Mouse (Mus musculus) kidney, embryonic 14.5 days (tissue): ENCODE measurements around the gene Rasd1. TPM values are rescaled to one million over a fixed set of nuclear protein-coding genes. Genes with fewer than 3 reads are reported as not detected.
A peak's percentile ranks its signal among the peaks of the same experiment; 100 is the strongest.

Experiments used
- ATAC-seq: fragments of 200-750 bp; cut with Nextera tagmentation; 2 replicates; pipeline ENCODE4 v1.8.0; 2017; ENCODE audit warnings: moderate number of reproducible peaks, mild to moderate bottlenecking, moderate TSS enrichment, moderate library complexity; ENCODE audit not compliant: low FRiP score, low TSS enrichment
- H3K27ac ChIP-seq: fragments of 300-500 bp; sonication (generic); 2 replicates; pipeline ENCODE4 v1.5.1; 2014; ENCODE audit warnings: low read depth, mild to moderate bottlenecking, low read length, moderate library complexity, mixed read lengths
- H3K27me3 ChIP-seq: fragments of 300-500 bp; sonication (generic); 2 replicates; pipeline ENCODE4 v1.6.1; 2014; ENCODE audit warnings: mild to moderate bottlenecking, low read length; ENCODE audit not compliant: control insufficient read depth, insufficient read depth
- H3K36me3 ChIP-seq: fragments of 300-500 bp; sonication (generic); 2 replicates; pipeline ENCODE4 v1.6.1; 2014; ENCODE audit warnings: low read length, mixed read lengths; ENCODE audit not compliant: control insufficient read depth, insufficient read depth
- H3K4me1 ChIP-seq: fragments of 300-500 bp; sonication (generic); 2 replicates; pipeline ENCODE4 v1.6.1; 2014; ENCODE audit warnings: low read length, mixed read lengths; ENCODE audit not compliant: control insufficient read depth, insufficient read depth
- H3K4me2 ChIP-seq: fragments of 300-500 bp; sonication (generic); replicated peaks from 2 replicates; pipeline ENCODE4 v1.6.1; 2014; ENCODE audit warnings: low read depth, mild to moderate bottlenecking, low read length
- H3K4me3 ChIP-seq: fragments of 300-500 bp; sonication (generic); 2 replicates; pipeline ENCODE4 v1.5.1; 2014; ENCODE audit warnings: mild to moderate bottlenecking, low read length
- H3K9ac ChIP-seq: fragments of 300-500 bp; sonication (generic); 2 replicates; pipeline ENCODE4 v1.6.1; 2014; ENCODE audit warnings: low read depth, mild to moderate bottlenecking, low read length, moderate library complexity
- H3K9me3 ChIP-seq: fragments of 300-500 bp; sonication (generic); 2 replicates; pipeline ENCODE4 v1.6.1; 2016; ENCODE audit warnings: low read length; ENCODE audit not compliant: control insufficient read depth
- WGBS: fragments of 180-500 bp; shearing (Covaris S2); extraction: QIAGEN DNeasy Blood & Tissue Kit; methylation state at CpG from one replicate; pipeline ENCODE4 v1.1.7; 2014; 5-methylcytosine and 5-hydroxymethylcytosine counted together
- polyA plus RNA-seq: library from polyadenylated mRNA; unstranded; fragments of >200 nt; fragmentation: Nextera tagmentation; extraction: Ambion mirVana; gene quantifications from 2 replicates; pipeline ENCODE4 v1.2.1, GENCODE M21; 2014

Rasd1 gene
- polyA plus RNA-seq, 1 experiment from 2014 or later: 3.0 TPM

DNA sequence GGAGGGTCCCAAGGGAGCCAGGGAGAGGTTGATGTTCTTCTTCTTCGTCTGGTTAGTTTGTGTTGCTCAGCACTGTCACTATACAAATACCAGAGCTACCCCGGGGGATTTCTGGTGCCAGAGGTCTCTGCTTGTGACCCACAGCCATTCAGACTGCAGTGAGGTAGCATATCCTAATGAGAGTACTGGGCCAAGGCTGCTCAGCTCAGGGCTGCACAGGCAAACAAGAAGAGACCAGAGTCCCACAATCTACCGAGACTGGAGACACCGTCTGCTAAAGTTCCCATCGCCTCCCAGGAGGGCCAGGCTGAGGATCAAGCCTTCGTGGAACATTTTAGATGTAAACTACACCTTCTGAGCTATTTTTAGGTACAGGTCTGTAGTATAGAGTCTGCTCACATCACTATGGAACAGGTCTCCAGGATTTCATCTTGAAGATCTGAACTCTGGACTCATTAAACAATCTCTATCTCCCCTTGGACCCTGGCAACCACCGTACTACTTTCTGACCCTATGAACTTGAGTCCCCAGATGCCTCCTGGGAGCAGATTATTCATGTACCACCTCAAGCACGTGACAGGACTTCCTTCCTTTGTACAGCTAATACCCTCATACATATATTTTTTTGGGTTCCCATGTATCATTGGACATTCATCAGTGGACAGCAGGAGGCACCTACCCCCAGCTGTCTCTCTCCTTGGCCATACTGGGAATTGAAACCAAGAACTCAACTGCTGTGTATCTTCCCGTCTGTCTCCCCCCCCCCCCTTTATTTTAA lies 32.0 kb downstream of the Rasd1 start:
- no peaks in the 10 kb centered on the region for H3K4me1 ChIP-seq
- H3K9me3 ChIP-seq: no peaks in the 10 kb centered on the region
- no peak overlapping the region for H3K4me2 ChIP-seq
- WGBS: 61% methylated on average over 9 of the region's 9 CpGs
- H3K27ac ChIP-seq: no peak overlapping the region
- H3K27me3 ChIP-seq: no peaks in the 10 kb centered on the region; the same call in 1 of the 2 replicates
- H3K4me3 ChIP-seq: no peak overlapping the region
- no peaks in the 10 kb centered on the region for H3K36me3 ChIP-seq
- no peak for ATAC-seq
- H3K9ac ChIP-seq: no peak overlapping the region

DNA sequence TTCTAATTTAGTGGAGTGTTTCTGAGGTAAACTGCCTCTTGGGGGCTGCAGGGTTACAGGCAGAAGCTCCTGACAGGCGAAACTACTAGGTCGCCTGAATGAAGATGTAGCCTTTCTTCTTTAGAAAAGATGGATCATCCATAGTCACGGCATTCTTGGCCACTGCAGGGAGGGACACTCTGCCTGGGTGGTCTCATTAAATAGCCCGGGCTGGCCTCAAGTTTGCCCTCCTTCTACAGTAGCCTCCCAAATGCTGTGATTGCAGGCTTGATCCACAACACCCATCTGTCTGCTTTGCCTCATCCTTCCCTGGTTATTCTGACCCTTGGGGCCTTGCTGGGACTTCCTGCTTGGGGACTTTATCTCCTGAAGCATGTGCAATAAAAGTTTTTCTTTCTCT lies 34.7 kb downstream of the Rasd1 start:
- Histone ChIP-seq H3K4me1 (no peaks in the 10 kb centered on the region), H3K9ac (no peak overlapping the region), H3K9me3 (no peaks in the 10 kb centered on the region), H3K4me3 (no peak overlapping the region), H3K27me3 (no peaks in the 10 kb centered on the region; the same call in 1 of the 2 replicates), H3K36me3 (no peaks in the 10 kb centered on the region), H3K27ac (no peak overlapping the region), H3K4me2 (no peak overlapping the region)
- no peak for ATAC-seq
- WGBS: 56% methylated on average over 4 of the region's 4 CpGs

DNA sequence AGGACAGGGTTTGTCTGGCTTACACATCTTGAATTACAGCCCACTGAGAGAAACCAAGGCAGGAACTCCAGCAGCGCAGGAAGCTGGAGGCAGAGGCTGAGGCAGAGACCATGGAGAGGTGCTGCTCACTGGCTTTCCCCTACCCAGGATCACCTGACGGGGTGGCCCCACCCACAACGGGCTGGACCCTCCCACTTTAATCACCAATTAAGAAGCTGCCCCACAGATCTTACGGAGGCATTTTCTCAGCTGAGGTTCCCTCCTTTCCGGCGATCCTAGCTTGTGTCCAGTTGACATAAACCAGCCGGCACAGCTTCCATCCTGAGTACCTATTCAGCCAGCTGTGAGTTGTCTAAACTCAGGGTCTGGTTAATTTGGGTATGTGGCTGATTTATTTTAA lies 43.5 kb downstream of the Rasd1 start:
- H3K4me1 ChIP-seq: peaks cover 4% of the 10 kb centered on the region
- peak; percentile 96 for ATAC-seq
- no peaks in the 10 kb centered on the region for H3K27me3 ChIP-seq
- no peak overlapping the region for H3K9ac ChIP-seq
- H3K36me3 ChIP-seq: no peaks in the 10 kb centered on the region
- 4% methylated on average over 7 of the region's 7 CpGs for WGBS
- H3K4me3 ChIP-seq: peak overlapping the region; percentile 4; the same call in 1 of the 2 replicates
- H3K27ac ChIP-seq: peak overlapping the region; percentile 10; the same call in 1 of the 2 replicates
- peak overlapping the region; percentile 26 for H3K4me2 ChIP-seq
- H3K9me3 ChIP-seq: no peaks in the 10 kb centered on the region

DNA sequence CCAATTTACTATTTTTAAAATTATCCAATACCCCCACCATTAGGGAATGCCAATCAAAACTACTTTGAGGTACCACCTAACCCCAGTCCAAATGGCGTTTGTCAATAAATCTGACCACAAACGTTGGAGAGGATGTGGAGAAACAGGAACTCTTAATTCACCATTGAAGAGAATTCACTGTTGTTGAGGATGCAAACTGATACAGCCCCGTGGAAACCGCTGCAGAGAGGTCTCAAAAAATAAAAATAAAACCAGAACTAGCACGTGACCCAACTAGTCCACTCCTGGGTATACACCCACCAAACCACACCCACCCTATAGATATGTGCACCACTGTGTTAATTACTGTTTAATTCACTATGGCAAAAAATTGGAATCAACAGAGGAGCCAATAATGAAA lies 44.4 kb downstream of the Rasd1 start:
- Histone ChIP-seq H3K36me3 (no peaks in the 10 kb centered on the region), H3K9ac (no peak overlapping the region), H3K4me1 (peaks cover 4% of the 10 kb centered on the region), H3K4me2 (no peak overlapping the region), H3K27ac (no peak overlapping the region), H3K9me3 (no peaks in the 10 kb centered on the region), H3K4me3 (no peak overlapping the region), H3K27me3 (no peaks in the 10 kb centered on the region)
- ATAC-seq: no peak
- 53% methylated on average over 5 of the region's 5 CpGs for WGBS

DNA sequence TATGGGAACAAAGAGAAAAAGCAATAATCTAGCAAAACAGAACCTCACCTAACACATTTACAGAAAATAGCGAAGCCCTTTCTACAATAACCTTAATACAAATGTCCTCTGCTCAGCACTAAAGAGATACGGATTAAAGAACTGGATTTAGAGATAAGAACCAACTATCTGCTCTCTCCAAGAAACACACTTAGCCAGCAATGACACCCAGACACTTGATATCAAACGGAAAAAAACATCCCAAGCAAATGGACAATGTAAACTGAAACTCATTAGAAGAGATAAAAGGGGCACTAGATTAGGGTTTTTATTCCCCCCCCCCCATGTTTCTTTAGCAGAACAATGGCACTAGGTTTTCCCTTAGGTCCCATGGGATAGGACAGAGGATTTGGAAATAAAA lies 45.3 kb downstream of the Rasd1 start:
- Histone ChIP-seq H3K27ac (no peak overlapping the region), H3K9ac (no peak overlapping the region)
- ATAC-seq: no peak

DNA sequence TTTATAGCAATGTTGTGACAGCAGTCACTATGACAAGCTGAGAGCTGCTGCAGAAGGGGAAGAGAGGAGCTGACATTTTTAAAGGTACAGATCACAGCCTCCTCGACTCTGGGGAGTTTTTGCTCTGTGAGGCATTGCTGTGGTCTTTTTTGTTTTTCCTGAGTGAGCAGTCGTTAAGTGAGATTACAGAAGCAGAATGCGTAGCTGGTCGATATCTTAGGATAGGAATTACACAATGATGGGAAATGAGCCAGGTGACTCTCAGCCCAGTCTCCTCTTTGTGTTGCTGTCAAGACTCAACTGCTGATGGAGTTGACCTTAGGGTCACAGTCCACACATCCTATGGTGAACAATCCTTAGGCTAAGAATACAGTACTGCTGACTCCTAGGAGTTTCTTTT lies 46.7 kb downstream of the Rasd1 start:
- H3K27me3 ChIP-seq: no peaks in the 10 kb centered on the region
- no peak overlapping the region for H3K4me3 ChIP-seq
- no peaks in the 10 kb centered on the region for H3K36me3 ChIP-seq
- no peak for ATAC-seq
- H3K4me1 ChIP-seq: peaks cover 4% of the 10 kb centered on the region
- H3K4me2 ChIP-seq: no peak overlapping the region
- H3K9me3 ChIP-seq: no peaks in the 10 kb centered on the region
- WGBS: 44% methylated on average over 4 of the region's 4 CpGs
- H3K9ac ChIP-seq: no peak overlapping the region
- H3K27ac ChIP-seq: no peak overlapping the region

More for the DNA sequence above, 45.3 kb downstream of the Rasd1 start:
- H3K27me3 ChIP-seq: no peaks in the 10 kb centered on the region
- no peaks in the 10 kb centered on the region for H3K36me3 ChIP-seq
- H3K4me1 ChIP-seq: peaks cover 4% of the 10 kb centered on the region
- H3K4me2 ChIP-seq: no peak overlapping the region
- no peaks in the 10 kb centered on the region for H3K9me3 ChIP-seq
- 80% methylated on average over 3 of the region's 3 CpGs for WGBS
- no peak overlapping the region for H3K4me3 ChIP-seq

DNA sequence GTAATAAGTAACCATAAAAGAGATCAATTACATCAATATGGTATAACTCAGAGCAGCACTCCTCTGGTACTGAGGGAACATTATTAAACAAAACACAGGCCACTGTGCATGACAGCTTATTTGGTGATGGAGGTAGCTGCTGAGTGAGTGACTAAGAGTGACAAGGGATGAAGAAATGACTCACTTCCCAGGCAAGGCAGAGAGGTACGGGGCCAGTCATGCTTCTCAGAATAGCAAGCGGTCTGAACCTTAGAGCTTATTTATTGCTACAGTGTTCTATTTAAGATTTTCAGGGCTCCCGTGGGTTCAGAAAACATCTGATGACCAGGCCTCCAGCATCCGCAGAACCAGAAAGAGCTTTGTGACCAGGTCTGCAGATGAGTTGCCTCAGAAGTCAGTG lies 51.0 kb downstream of the Rasd1 start:
- 72% methylated on average over 4 of the region's 4 CpGs for WGBS

More for the DNA sequence above, 51.0 kb downstream of the Rasd1 start:
- H3K4me3 ChIP-seq: no peak overlapping the region
- H3K4me1 ChIP-seq: no peaks in the 10 kb centered on the region
- no peaks in the 10 kb centered on the region for H3K36me3 ChIP-seq
- H3K9me3 ChIP-seq: no peaks in the 10 kb centered on the region
- no peak for ATAC-seq
- no peak overlapping the region for H3K9ac ChIP-seq
- H3K27ac ChIP-seq: no peak overlapping the region
- H3K4me2 ChIP-seq: no peak overlapping the region
- no peaks in the 10 kb centered on the region for H3K27me3 ChIP-seq

Other genes starting within 250 kb of the Rasd1 start
- gene Pld6, start 177.3 kb downstream of the Rasd1 start, polyA plus RNA-seq: 1.3 and 1.4 TPM in 2 replicates
- 18.9 and 30.2 TPM in 2 replicates for gene Flcn, start 154.9 kb downstream of the Rasd1 start, polyA plus RNA-seq
- 35.0 and 36.0 TPM in 2 replicates for gene Nt5m, start 125.5 kb downstream of the Rasd1 start, polyA plus RNA-seq
- gene Cops3, start 125.1 kb downstream of the Rasd1 start, polyA plus RNA-seq: 240 and 241 TPM in 2 replicates
- 41.3 and 43.7 TPM in 2 replicates for gene Med9, start 16.7 kb downstream of the Rasd1 start, polyA plus RNA-seq
- 13.6 and 13.9 TPM in 2 replicates for gene Pemt, start 81.5 kb upstream of the Rasd1 start, polyA plus RNA-seq
- 29.1 and 34.4 TPM in 2 replicates for gene Rai1, start 140.1 kb upstream of the Rasd1 start, polyA plus RNA-seq